Mouse (Mus musculus): Measurements from ENCODE around the gene Uhrf2. TPM values are rescaled to one million over a fixed set of nuclear protein-coding genes. Genes with fewer than 3 reads are reported as not detected.

Gene Uhrf2
- total and polyA plus RNA-seq, 3 experiments = 29.0 to 71.4 (median 34.0) TPM

- in situ Hi-C loops (cut with MboI; ENCODE audit: low pct_ligation_motif_present, low pct_unique_long_range_greater_than_20kb, low sequenced_read_pairs) = loop anchor here (10.0 kb wide), 1 partner anchor 79 kb away; no protein-coding TSS in a partner anchor
- no peak overlapping the region for H3K9ac ChIP-seq (ENCODE audit: insufficient read depth, low read depth)
These were observed 5.0 kb downstream of the Uhrf2 start for GRCm38 (mm10) chr19:30035361-30035760.

GRCm38 (mm10) chr19:30043691-30044090 lies 13.4 kb downstream of the Uhrf2 start:
- Histone ChIP-seq H3K4me2 (ENCODE audit: insufficient read depth, low read depth, poor library complexity, severe bottlenecking) (no peak overlapping the region), H3K36me3 (replicated peaks in 1 of 2; ENCODE audit: control insufficient read depth in 1 of 2, insufficient read depth in 1 of 2, low read length in 1 of 2) (peaks cover 7 to 64% of the 10 kb centered on the region in 2 experiments), H3K79me2 (replicated peaks; ENCODE audit: control insufficient read depth, extremely low read depth, insufficient read depth, poor library complexity, severe bottlenecking) (peaks cover 19% of the 10 kb centered on the region), H3K9me3 (replicated peaks; ENCODE audit: low read length) (peaks cover 5% of the 10 kb centered on the region), H3K4me3 (replicated peaks in 1 of 3; ENCODE audit: low read depth in 2 of 3, low read length in 2 of 3, poor library complexity in 1 of 3) (no peak overlapping the region), H3K27me3 (replicated peaks) (no peaks in the 10 kb centered on the region), H3K4me1 (ENCODE audit: control insufficient read depth in 1 of 2, insufficient read depth in 2 of 2) (peaks cover 3 to 11% of the 10 kb centered on the region in 2 experiments; a peak in 2 of 4 replicates), H3K9ac (ENCODE audit: insufficient read depth, low read depth) (no peak overlapping the region), H3K27ac (ENCODE audit: insufficient read depth, low read depth) (no peak overlapping the region)
- no peak for DNase-seq (ENCODE audit: extremely low read depth)
- dilution Hi-C loops (cut with MboI; ENCODE audit: extremely low pct_ligation_motif_present, extremely low pct_unique_long_range_greater_than_20kb, low sequenced_read_pairs) (no loop called here), in situ Hi-C loops (cut with MboI; ENCODE audit: low pct_ligation_motif_present, low pct_unique_long_range_greater_than_20kb, low sequenced_read_pairs) (no loop called here)
- TF ChIP-seq JUND (conservative IDR thresholded peaks at IDR 0.05; ENCODE audit: low read depth, low read length) = peak; percentile 94
- peak; percentile 66 for TF ChIP-seq JUN (IDR thresholded peaks at IDR 0.05; ENCODE audit: insufficient read depth, low read depth, low read length)
- no peak for TF ChIP-seq SIN3A (IDR thresholded peaks at IDR 0.05; ENCODE audit: low read length)
- no peak for TF ChIP-seq MXI1 (IDR thresholded peaks at IDR 0.05; ENCODE audit: low read depth, low read length)
- peak; percentile 41; the same call in 1 of the 2 replicates for TF ChIP-seq EP300 (IDR thresholded peaks at IDR 0.05; ENCODE audit: low read length)
- peak; percentile 74 for TF ChIP-seq IRF4 (IDR thresholded peaks at IDR 0.05; ENCODE audit: low read depth, low read length)
- no peak for TF ChIP-seq USF1 (IDR thresholded peaks at IDR 0.05; ENCODE audit: low read depth, low read length)

More at GRCm38 (mm10) chr19:30035361-30035760, 5.0 kb downstream of the Uhrf2 start:
- dilution Hi-C loops (cut with MboI; ENCODE audit: extremely low pct_ligation_motif_present, extremely low pct_unique_long_range_greater_than_20kb, low sequenced_read_pairs) = no loop called here
- no peak for DNase-seq (ENCODE audit: extremely low read depth)
- H3K36me3 ChIP-seq (replicated peaks in 1 of 2; ENCODE audit: control insufficient read depth in 1 of 2, insufficient read depth in 1 of 2, low read length in 1 of 2) = peaks cover 0 to 9% of the 10 kb centered on the region in 2 experiments
- TF ChIP-seq PAX5 (IDR thresholded peaks at IDR 0.05; ENCODE audit: low read length) (no peak), JUN (IDR thresholded peaks at IDR 0.05; ENCODE audit: insufficient read depth, low read depth, low read length) (no peak), POLR2AphosphoS2 (IDR thresholded peaks at IDR 0.05; ENCODE audit: low read depth, low read length) (no peak), ZKSCAN1 (IDR thresholded peaks at IDR 0.05; ENCODE audit: borderline replicate concordance, low read depth, low read length) (no peak), UBTF (IDR thresholded peaks at IDR 0.05; ENCODE audit: low read depth, low read length) (no peak), RAD21 (IDR thresholded peaks at IDR 0.05; ENCODE audit: low read depth, low read length) (no peak)
- H3K27ac ChIP-seq (ENCODE audit: insufficient read depth, low read depth) = no peak overlapping the region
- peaks cover 3 to 38% of the 10 kb centered on the region in 2 experiments; a peak in 2 of 4 replicates for H3K4me1 ChIP-seq (ENCODE audit: control insufficient read depth in 1 of 2, insufficient read depth in 2 of 2)
- peaks cover 74% of the 10 kb centered on the region for H3K79me2 ChIP-seq (replicated peaks; ENCODE audit: control insufficient read depth, extremely low read depth, insufficient read depth, poor library complexity, severe bottlenecking)
- H3K4me2 ChIP-seq (ENCODE audit: insufficient read depth, low read depth, poor library complexity, severe bottlenecking) = no peak overlapping the region
- no peak overlapping the region for H3K4me3 ChIP-seq (replicated peaks in 1 of 3; ENCODE audit: low read depth in 2 of 3, low read length in 2 of 3, poor library complexity in 1 of 3)
- H3K27me3 ChIP-seq (replicated peaks) = no peaks in the 10 kb centered on the region
- H3K9me3 ChIP-seq (replicated peaks; ENCODE audit: low read length) = no peaks in the 10 kb centered on the region

GRCm38 (mm10) chr19:30044630-30045029 lies 14.3 kb downstream of the Uhrf2 start:
- H3K27me3 ChIP-seq (replicated peaks) = no peaks in the 10 kb centered on the region
- H3K79me2 ChIP-seq (replicated peaks; ENCODE audit: control insufficient read depth, extremely low read depth, insufficient read depth, poor library complexity, severe bottlenecking) = peaks cover 16% of the 10 kb centered on the region
- no peak overlapping the region for H3K4me3 ChIP-seq (replicated peaks in 1 of 3; ENCODE audit: low read depth in 2 of 3, low read length in 2 of 3, poor library complexity in 1 of 3)
- in situ Hi-C loops (cut with MboI; ENCODE audit: low pct_ligation_motif_present, low pct_unique_long_range_greater_than_20kb, low sequenced_read_pairs) (no loop called here), dilution Hi-C loops (cut with MboI; ENCODE audit: extremely low pct_ligation_motif_present, extremely low pct_unique_long_range_greater_than_20kb, low sequenced_read_pairs) (no loop called here)
- H3K9ac ChIP-seq (ENCODE audit: insufficient read depth, low read depth) = no peak overlapping the region
- TF ChIP-seq HCFC1 (IDR thresholded peaks at IDR 0.05; ENCODE audit: low read depth, low read length) (no peak), CTCF (conservative IDR thresholded peaks at IDR 0.05 in 1 of 2, IDR thresholded peaks at IDR 0.05 in 1 of 2; ENCODE audit: low read depth in 2 of 2, low read length in 2 of 2) (peak; percentile 12 to 19; a peak in 1 of 4 replicates)
- H3K27ac ChIP-seq (ENCODE audit: insufficient read depth, low read depth) = no peak overlapping the region
- H3K9me3 ChIP-seq (replicated peaks; ENCODE audit: low read length) = peaks cover 5% of the 10 kb centered on the region
- H3K4me1 ChIP-seq (ENCODE audit: control insufficient read depth in 1 of 2, insufficient read depth in 2 of 2) = peaks cover 3 to 11% of the 10 kb centered on the region in 2 experiments; a peak in 2 of 4 replicates
- H3K4me2 ChIP-seq (ENCODE audit: insufficient read depth, low read depth, poor library complexity, severe bottlenecking) = no peak overlapping the region
- DNase-seq (ENCODE audit: extremely low read depth) = no peak
- peaks cover 10 to 64% of the 10 kb centered on the region in 2 experiments for H3K36me3 ChIP-seq (replicated peaks in 1 of 2; ENCODE audit: control insufficient read depth in 1 of 2, insufficient read depth in 1 of 2, low read length in 1 of 2)
